Mouse (Mus musculus) gastrocnemius, postnatal 10 days (tissue): ENCODE results near the gene Rps6kc1. TPM values are rescaled to one million over a fixed set of nuclear protein-coding genes. Genes with fewer than 3 reads are reported as not detected.
A peak's percentile ranks its signal among the peaks of the same experiment; 100 is the strongest.

Experiments
- DNase-seq: peaks from one replicate; pipeline ENCODE4 v3.0.0; 2021; ENCODE audit warnings: mixed read lengths
- total RNA-seq, 2 experiments: library from RNA; stranded (reverse); gene quantifications; 2 replicates each; pipeline ENCODE4 v1.2.3; 2021

The Rps6kc1 gene
- total RNA-seq, 2 experiments from 2014 or later: 20.4 to 23.7 TPM

DNA sequence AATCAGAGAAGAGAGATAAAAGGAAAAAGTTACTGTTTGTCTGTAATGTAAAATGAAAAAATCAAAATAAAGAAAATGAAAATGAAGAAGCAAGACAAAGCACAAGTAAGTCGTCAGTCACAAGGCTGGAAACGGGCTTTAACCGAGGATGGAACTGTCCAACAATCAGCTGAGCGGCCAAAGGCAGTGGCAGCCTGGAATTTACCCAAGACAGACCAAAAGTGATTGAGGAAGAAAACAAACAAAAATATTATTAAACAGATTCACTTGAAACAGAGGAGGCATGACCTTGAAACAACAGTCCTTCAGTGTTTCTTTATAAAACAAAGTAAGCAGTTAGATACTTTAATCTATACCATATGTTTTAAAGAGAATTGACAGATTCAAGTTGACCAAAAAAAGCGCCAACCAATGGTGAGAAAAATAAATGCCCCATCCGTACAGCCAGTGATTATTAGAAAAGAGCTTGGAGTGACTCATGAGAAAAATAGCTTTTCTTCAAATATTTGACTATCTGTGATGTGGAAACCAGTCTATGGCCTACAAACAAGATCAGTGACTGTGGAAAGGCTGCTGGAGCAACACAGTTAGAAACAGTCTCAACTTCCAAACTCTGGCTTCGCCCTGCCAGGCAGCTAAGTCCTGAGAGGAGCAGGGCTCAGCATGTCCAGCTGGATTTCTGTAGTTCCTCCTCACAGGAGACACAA lies 77.2 kb downstream of the Rps6kc1 start:
- no peak for DNase-seq

DNA sequence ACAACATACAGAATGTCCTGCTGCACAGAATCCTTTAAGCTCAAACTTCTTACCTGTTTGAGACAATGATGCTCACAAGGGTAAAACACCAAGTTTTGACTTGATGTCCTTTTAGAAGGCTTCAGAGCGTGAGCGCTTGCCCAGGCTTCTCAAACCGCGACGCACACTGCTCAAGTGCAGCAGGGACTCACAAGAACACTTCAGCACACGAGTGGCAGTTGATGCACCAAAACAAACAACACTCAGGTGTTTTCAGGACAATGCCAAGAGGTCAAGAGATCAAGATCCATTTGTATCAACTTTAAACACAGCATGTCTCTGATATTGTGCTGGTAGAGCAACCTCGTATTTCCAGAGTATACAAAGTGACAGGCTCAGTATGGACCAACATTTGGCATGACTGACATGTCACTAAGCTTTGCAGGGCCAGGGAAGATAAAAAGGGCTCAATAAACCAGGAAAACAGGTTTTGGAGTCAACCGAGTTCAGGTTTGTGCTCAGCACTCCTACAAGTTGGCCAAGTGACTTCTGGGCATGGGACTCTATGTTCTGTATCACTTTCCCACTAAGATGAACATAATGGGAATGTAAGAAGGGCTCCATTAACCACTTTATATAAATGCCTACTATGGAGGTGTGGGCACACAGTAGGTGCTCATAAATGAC lies 78.5 kb downstream of the Rps6kc1 start:
- no peak for DNase-seq

DNA sequence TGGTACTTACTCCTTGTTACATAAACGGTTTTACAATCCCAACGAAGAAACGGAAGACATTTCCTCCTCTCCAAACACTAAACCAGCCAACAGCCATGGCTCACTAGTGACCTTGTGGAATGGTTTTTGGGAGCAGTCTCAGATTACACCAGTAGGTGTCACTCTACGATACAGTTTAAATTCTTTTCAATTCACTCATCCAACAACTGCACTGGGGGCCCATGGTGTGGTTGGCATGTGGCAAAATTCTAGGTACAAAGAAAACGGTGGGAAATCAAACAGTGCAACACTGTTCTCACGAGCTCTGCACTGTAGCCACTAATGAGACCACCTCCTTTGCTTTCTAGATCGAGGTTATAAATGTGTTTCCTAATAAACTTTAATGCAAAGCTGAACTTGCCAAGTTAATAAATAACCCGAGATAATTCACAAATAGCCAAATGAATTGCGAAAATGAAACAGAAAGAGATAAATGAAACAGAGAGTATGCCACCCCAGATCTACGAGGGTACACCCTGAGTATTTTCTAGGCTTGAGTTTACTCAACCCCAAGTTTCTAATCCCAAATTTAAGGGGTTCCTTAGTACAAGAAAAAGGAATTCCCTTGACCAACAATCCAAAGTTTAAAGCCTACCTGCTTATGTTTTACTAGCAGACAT lies 79.6 kb downstream of the Rps6kc1 start:
- DNase-seq: peak; percentile 40

DNA sequence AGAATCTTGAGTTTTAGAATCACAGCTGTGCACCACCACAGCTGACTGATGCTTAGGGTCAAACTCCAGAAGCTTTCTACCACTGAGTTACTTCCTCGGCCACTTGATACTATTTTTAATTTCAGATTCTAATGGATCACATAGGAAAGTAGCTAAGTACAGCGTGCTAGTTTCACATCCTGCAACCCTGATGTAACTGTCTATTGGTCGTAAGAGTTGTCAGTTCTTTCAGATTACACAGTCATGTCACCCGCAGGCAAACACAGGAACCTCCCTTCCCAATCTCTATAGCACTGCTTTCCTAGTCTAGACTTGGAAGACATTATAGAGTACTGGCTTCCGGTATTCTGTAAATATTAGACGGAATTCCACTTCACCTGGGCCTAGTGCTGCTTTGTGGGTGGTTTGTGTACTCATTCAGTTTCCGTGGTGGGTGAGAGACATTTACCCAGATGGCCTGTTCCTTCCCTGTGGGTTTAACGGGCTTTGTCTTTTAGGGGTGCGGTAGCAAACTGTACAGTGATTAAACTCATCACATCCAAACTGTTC lies 85.0 kb downstream of the Rps6kc1 start:
- DNase-seq: no peak

DNA sequence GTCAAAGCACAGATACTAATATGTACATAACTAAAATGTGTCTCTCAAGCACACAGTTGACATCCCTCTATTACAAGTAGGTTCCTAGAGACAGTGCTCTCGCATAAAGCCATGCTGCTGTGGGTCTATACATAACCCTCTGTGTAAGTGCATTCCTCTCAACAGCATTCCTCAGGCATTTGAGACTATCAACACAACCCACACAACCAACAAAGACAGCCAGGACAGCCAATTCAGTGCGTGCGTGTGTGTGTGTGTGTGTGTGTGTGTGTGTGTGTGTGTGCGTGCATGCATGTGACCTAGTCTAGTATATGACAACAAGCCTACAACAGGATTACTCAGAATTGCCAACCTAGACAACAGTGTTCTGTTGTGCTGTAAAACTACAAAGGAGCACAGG lies 87.8 kb downstream of the Rps6kc1 start:
- no peak for DNase-seq

DNA sequence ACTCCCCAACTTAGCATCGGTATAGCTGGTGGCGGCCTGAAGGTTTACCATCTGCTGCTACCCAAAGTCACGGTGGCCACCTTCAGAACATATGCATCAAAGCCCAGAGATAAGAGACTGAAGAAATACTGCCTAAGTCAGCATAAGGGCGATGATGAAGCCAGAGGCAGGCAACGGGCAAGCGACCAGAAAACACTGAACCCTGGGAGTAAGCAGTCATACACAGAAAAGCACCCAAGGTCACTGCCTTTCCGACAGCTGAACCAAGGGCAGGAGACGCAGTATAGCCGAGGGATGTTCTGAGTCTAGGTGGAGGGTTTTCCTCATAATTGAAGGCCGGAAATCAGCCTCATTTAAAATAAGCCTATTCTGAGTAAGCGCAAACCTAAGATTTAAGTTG lies 95.4 kb downstream of the Rps6kc1 start:
- DNase-seq: no peak

DNA sequence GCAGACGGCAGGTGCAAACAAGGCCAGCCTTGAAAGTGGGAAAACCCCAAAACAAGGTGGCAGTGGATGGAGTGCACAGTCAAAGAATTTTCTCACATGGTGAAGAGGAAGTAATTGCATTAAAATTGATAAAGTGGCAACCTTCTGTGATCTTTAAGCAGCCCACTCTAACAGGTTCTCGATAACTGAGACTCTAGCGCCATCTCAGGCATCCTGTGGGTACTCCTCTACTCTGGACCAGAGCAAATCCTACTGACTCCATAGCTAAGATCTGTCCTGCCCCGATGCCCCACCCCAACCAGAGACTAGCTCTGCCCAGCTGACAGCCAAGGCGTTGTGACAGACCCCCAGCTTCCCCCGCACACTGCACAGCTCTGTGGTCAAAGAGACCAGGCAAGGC lies 101.2 kb downstream of the Rps6kc1 start:
- DNase-seq: no peak

DNA sequence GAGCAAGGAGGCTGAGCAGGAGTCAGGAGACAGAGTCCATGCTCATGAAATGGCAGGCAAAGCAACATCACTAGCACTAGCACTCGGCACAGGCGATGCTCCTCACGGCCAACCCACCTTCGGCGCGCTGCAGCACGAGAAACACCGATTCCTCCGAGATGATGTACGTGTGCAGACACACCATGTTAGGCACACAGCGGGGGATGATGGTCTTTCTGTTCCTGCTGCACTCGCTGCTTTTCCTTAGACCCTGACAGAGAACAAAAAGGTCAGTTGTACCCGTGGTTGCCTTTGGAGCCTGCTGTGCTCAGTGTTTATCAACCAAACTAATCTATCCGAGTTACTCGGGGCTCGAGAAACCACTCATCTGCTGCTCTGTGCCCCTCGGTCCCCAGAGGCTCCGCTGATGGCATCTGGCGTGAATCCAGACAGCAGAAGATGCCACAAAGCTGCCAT lies 102.8 kb downstream of the Rps6kc1 start:
- no peak for DNase-seq

DNA sequence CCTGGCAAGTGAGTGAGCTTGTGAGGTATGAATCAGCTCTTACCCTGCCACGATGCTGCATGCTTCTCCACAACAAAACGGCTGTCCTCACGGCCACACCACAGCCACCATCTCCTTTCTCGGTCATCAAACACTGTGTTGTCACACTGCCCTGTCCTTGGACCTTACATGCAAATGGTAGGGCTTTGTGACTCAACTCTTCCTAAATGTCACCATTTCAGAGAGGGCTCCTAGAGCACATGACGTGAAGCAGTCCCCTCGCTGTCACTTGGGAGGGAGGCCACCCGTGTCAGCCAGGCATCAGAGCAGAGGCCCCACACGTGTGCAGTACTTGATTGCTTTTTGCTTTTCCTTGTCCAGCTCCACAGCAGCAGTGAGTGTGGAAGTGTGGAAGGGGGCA lies 104.8 kb downstream of the Rps6kc1 start:
- DNase-seq: no peak

DNA sequence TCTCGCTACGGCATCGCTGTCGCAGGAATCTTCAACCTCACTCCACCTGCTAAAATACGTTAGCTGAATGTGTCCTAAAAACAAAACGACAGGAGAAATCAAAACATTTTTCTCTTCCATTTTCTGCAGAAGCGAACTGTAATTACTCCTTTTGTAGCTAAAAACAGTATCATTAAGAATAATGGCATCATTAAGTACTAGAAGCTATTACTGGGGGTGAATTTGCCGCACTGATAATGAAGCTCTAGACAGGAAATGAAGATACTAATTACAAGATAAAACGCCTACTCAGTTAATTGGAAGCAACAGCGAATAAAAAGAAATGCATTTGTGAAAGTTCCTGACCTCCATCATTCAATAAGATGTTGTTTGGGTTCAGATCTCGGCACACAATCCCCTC lies 112.9 kb downstream of the Rps6kc1 start:
- DNase-seq: no peak

DNA sequence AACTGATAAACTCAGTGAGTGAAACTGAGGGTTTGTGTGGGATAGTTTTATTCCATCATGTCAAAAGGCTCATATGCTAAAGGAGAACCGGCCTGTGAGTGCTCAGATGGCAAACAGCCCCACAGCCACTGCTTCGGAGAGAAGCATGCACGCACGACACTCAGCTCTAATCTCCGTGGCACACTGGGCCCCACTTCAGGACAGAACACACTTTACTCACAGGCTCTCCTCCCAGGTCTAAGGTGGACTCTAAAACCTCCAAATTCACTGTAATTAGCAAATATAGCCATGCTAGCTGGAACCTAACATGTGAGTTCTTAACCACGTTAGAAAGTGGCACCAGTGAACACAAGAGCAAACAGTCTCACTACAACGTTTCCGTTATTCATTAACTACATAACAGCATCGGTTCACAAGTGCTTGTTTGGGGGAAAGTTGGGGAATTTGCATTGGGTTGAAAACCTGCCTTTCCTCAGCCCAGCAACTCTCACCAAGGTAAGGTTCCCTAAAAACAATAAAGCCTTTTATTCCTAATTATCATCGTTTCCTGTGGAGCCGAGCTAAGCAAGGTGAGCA lies 114.0 kb downstream of the Rps6kc1 start:
- no peak for DNase-seq

DNA sequence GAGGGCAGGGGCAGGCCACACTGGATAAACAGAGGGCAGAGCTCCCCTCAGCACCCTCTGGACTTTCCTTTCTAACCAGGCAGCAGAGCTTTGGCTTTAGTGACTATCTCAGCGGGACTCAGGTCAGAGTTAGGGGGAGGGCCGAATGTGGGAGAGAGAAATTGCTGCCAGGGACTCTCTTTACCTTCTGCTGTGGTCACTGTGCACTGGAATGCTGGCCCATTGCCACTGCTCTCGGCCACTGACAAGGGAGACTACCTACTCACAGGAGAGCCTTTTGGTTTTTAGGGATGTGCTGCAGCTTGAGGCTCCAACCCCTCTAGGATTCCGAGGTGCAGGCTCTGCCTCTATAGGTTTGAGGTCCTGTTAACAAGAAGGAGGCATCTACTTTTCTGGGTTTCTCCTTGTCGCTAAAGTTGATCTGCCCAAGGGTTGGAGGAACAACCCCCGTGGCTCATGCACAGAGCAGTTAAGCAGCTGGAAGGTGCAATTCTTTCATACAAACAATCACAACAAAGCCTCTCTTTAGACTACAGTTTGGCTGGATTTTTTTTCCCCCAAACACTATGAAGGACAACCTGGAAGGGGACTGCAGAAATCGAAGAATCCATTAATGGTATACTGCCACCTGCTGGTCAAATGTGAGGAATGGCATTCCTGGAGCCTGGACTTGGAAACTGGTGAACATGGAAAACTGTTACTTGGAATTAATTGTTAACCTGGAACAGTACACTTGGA lies 114.7 kb downstream of the Rps6kc1 start:
- no peak for DNase-seq

DNA sequence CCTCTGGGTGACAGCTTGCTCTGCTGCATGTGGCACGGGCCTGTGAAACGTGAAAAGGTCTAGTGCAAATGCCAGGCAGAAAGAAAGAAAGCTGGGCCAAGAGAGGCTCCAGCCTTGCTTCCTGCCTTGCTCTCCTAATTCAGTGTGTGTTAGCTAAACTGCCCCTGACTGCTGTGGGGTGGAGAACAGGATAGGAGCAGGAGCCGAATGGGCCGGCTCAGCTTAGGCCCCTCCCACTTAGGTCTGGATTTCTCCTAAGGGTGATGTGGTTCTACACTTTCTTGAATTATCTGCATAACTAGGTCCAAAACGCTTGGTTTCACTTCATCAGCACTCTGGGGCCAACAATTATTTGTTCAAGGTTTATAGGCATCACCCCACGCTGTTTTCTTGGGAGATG lies 119.9 kb downstream of the Rps6kc1 start:
- DNase-seq: no peak

DNA sequence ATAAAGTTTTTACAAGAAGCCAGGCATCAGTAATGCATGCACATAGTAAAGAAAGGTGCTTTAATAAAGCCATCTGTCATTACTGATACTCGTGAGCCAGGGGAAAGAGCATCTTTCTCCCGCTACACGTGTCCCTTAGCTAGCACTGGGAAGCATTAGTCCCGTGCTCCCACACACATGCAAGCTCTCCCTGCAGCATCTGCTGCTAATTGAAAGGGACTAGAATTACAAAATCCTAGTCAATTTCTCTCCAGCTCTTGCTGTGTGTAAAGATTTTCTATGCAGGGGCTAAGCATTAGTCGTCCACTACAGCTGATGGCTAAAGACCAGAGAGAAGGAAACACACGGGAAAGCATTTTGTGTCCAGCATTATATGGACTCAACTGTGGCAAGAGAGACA lies 120.8 kb downstream of the Rps6kc1 start:
- no peak for DNase-seq

DNA sequence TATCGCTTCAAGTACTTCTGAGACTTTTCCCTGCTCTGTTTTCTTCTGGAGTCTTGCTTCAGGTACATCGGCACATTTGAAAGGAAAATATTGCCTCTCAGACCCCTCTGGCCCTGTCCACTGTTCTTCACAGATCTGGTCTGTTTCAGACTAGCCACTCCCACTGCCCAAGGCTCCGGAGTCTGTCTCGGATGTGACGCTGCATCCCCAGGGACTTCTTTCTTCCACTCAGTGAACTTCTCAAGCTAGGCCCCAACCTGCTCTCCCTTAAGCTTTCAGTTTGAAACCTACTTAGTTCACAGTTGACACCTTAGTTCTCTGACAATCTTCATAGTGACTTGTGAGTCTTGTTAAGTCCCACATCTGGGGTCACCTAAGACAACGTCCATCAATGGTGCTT lies 133.9 kb downstream of the Rps6kc1 start:
- no peak for DNase-seq

DNA sequence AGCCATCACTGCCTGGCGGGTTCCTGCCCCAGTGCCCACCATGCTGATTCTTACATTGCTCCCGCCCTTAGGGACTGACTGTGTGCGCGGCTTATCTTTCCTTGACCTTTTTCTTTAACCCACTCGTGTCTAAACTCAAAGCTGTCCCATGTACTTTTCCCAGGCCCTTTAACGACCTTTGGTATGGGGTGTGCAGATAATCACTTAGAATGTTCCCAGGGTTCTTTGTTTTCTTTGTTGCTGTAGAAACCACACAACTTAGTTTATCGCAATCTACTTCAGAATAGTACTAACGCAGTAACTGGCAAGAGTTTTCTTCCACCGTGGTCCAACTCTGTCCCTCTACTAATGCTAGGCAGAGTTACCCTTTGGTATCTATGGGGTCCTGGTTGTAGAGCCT lies 135.3 kb downstream of the Rps6kc1 start:
- DNase-seq: no peak

DNA sequence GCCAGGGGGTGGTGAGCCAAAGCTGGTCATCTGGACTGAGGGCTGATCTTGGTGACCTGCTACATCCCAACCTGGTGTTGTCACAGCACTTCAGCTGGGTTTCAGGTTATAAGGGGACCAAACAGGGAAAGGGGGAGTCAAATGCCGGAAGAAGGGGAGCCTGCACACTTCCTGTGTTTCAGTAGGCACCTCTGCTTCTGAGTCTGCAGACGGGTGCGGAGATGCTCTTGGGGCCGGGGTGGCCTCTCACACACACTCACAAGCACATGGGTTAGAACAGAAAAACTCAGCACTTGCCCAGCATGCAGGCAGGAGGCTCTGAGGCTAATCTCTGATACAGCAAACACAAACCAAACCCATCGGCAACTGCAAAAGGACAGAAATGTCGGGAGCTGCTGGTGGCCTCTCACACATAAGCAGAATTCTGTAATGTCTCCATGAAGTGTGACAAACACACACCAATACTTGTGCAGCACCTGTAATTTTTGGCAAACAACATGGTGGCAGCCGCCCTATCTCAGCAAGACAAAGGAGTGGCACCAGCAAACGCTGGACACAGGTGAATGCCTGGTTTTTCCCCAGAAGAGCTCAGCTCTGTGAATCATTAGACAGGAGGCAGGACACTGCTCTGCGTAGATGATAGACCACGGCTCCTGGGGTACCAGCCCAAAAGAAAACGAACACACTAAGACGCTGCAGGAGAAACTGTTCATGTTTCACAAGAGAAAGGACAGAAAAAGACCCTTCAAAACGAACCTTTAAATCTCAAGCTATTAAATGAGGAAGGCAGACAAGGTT lies 139.3 kb downstream of the Rps6kc1 start:
- no peak for DNase-seq

DNA sequence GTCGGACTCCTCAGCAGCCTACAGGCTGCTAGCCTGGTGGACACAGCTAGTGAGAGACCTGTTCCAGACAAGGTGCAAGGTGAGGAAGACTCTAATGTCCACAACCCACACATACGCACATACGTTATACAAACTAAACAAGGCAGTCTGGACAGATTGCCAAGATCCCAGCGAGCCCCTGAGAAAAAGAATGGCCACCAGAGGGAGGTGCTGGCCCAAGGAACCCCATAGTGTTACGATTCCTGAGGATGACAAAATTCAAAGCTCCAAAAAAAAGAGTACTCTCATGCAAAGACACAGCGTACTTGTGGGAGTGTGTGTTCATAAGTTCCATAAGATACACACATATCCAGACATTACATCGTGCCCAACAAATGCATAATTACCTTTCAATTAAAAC lies 141.8 kb downstream of the Rps6kc1 start:
- DNase-seq: no peak

DNA sequence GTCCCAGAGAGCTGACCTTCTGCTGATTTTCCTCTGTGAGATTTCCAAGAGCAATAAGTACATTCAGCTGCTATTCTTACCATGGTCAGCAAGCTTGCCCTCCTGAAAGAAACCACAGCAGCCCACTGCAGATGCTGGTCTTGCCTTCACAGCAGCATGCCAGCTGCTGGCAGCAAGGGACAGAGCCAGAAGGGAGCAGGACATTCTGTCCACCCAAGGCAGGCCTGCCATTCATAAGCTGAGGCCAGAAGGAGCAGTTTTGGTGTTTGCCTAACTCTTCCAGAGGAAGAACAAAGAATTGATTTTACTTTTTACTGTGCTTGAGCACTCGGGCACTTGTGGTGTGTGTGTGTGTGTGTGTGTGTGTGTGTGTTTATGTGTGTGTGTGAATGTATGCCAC lies 143.3 kb downstream of the Rps6kc1 start:
- no peak for DNase-seq

DNA sequence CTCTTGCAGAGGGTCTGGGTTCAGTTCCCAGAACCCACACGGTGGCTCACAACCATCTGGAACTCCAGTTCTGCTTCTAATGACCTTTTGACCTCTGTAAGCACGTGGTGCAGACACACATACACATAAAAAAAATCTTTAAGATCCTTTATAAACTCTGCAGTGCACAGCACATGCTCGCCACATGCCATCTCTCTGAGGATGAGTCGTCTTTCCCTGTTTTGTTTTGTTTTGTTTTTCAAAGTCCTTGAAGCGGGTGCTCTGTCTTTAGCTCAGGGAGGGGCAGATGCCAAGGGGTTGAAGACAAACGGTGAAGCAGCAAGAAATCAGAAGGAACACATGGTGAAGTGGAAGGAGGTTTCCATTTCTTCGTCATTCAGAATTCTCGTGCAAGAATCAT lies 143.9 kb downstream of the Rps6kc1 start:
- DNase-seq: no peak

DNA sequence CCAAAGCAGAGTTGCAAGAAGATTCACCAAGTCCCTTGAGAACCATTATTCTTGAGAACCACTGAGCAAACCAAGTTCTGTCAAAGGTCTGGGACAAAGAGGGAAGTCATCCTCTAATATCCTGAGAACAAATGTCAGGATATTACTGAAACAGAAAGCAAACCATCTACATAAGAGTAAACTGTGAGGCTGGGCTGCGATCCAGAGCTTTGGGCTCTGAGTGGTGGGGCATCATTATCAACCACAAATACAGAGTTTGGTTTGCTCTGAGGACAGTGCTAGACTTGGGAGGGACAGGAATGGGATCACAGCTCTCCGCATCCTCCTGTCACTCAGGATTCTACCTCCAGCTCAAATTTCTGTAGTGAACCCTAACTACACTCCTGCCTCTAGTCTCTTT lies 144.8 kb downstream of the Rps6kc1 start:
- no peak for DNase-seq
